Mouse (Mus musculus) liver, embryonic 11.5 days (tissue): ENCODE measurements around the gene Olfr738. TPM values are rescaled to one million over a fixed set of nuclear protein-coding genes. Genes with fewer than 3 reads are reported as not detected.

ENCODE experiments used
- ATAC-seq: fragments of 200-750 bp; cut with Nextera tagmentation; replicated peaks from 2 replicates; pipeline ENCODE4 v1.8.0; 2017; ENCODE audit warnings: moderate number of reproducible peaks, mild to moderate bottlenecking, moderate TSS enrichment, moderate library complexity; ENCODE audit not compliant: low FRiP score
- DNase-seq: peaks from one replicate; pipeline ENCODE4 v3.0.0-alpha.2; 2017; ENCODE audit warnings: low spot score
- H3K27ac ChIP-seq: fragments of 300-500 bp; sonication (generic); 2 replicates; pipeline ENCODE4 v1.5.1; 2014; ENCODE audit warnings: mild to moderate bottlenecking, low read depth, low read length, control low read depth
- H3K27me3 ChIP-seq: fragments of 300-500 bp; sonication (generic); replicated peaks from 2 replicates; pipeline ENCODE4 v1.6.1; 2014; ENCODE audit warnings: low read length, mixed read lengths; ENCODE audit not compliant: control insufficient read depth, insufficient read depth
- H3K36me3 ChIP-seq: fragments of 300-500 bp; sonication (generic); 2 replicates; pipeline ENCODE4 v1.6.1; 2014; ENCODE audit warnings: mild to moderate bottlenecking, low read length, moderate library complexity, mixed read lengths; ENCODE audit not compliant: control insufficient read depth, insufficient read depth
- H3K4me1 ChIP-seq: fragments of 300-500 bp; sonication (generic); replicated peaks from 2 replicates; pipeline ENCODE4 v1.6.1; 2014; ENCODE audit warnings: low read length, mixed read lengths; ENCODE audit not compliant: control insufficient read depth, insufficient read depth
- H3K4me2 ChIP-seq: fragments of 300-500 bp; sonication (generic); 2 replicates; pipeline ENCODE4 v1.6.1; 2014; ENCODE audit warnings: mild to moderate bottlenecking, control low read depth, moderate library complexity
- H3K4me3 ChIP-seq: fragments of 300-500 bp; sonication (generic); 2 replicates; pipeline ENCODE4 v1.5.1; 2014; ENCODE audit warnings: low read depth, low read length, control low read depth
- H3K9ac ChIP-seq: fragments of 300-500 bp; sonication (generic); 2 replicates; pipeline ENCODE4 v1.6.1; 2014; ENCODE audit warnings: low read depth, low read length, control low read depth
- H3K9me3 ChIP-seq: fragments of 300-500 bp; sonication (generic); 2 replicates; pipeline ENCODE4 v1.6.1; 2016; ENCODE audit warnings: low read length, inconsistent platforms, mixed read lengths; ENCODE audit not compliant: control insufficient read depth
- WGBS: fragments of 180-500 bp; shearing (Covaris S2); extraction: QIAGEN DNeasy Blood & Tissue Kit; methylation state at CpG from one replicate; pipeline ENCODE4 v1.1.7; 2014; 5-methylcytosine and 5-hydroxymethylcytosine counted together
- polyA plus RNA-seq: library from polyadenylated mRNA; unstranded; fragments of >200 nt; fragmentation: Nextera tagmentation; extraction: Ambion mirVana; gene quantifications from 2 replicates; pipeline ENCODE4 v1.2.1, GENCODE M21; 2014

Olfr738 gene
- polyA plus RNA-seq: not detected in 2 replicates

DNA sequence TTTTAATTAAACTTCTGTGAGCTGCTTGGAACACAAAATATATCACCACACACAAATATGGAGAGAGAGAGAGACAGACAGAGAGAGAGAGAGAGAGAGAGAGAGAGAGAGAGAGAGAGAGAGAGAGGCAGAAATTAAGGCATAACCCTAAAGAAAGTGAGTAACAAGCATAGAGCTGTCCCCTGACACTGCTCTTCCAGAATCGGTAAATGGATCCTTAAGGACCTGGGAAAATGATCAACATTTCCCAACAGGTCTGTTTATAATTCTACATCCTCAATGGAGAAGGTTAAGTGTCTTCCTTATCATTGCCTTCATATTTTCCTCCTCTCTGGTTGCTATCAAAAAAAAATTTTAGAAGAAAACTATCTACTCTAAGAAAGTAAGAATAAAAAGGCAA is at the start of gene Olfr738:
Gene Olfr738, plus strand, starts transcription at position 301 of the 400 bp plus-strand sequence.
- H3K27me3 ChIP-seq: no peaks in the 10 kb centered on the region
- ATAC-seq (no peak), DNase-seq (no peak)
- H3K4me3 ChIP-seq: no peak within 1 kb of the TSS
- no peaks in the 10 kb centered on the region for H3K4me1 ChIP-seq
- no peaks in the 10 kb centered on the region for H3K9me3 ChIP-seq
- 73% methylated on average over 1 of the region's 1 CpGs for WGBS
- H3K4me2 ChIP-seq: no peak within 1 kb of the TSS
- no peaks in the 10 kb centered on the region for H3K36me3 ChIP-seq
- no peak within 1 kb of the TSS for H3K9ac ChIP-seq
- no peak within 1 kb of the TSS for H3K27ac ChIP-seq

- H3K27me3 ChIP-seq: no peaks in the 10 kb centered on the region
- 65% methylated on average over 2 of the region's 2 CpGs for WGBS
- no peak within 1 kb of the TSS for H3K4me3 ChIP-seq
- no peaks in the 10 kb centered on the region for H3K36me3 ChIP-seq
- ATAC-seq (no peak), DNase-seq (no peak)
- no peak within 1 kb of the TSS for H3K9ac ChIP-seq
- no peak within 1 kb of the TSS for H3K27ac ChIP-seq
- H3K4me2 ChIP-seq: no peak within 1 kb of the TSS
- no peaks in the 10 kb centered on the region for H3K4me1 ChIP-seq
- no peaks in the 10 kb centered on the region for H3K9me3 ChIP-seq
Measured at GRCm38 (mm10) chr14:50357593-50357992, 49.8 kb upstream of the Olfr738 start, which contains the start of gene Tlr11. Gene Tlr11 (plus strand): TSS chr14:50357914.

- no peaks in the 10 kb centered on the region for H3K27me3 ChIP-seq
- no peak for DNase-seq
- H3K27ac ChIP-seq: no peak overlapping the region
- H3K9me3 ChIP-seq: no peaks in the 10 kb centered on the region
- no peak for ATAC-seq
- no peaks in the 10 kb centered on the region for H3K4me1 ChIP-seq
- 81% methylated on average over 3 of the region's 3 CpGs for WGBS
- H3K36me3 ChIP-seq: no peaks in the 10 kb centered on the region
- H3K4me2 ChIP-seq: no peak overlapping the region
- no peak overlapping the region for H3K9ac ChIP-seq
- no peak overlapping the region for H3K4me3 ChIP-seq
Measured at GRCm38 (mm10) chr14:50360480-50360879, 46.9 kb upstream of the Olfr738 start.

DNA sequence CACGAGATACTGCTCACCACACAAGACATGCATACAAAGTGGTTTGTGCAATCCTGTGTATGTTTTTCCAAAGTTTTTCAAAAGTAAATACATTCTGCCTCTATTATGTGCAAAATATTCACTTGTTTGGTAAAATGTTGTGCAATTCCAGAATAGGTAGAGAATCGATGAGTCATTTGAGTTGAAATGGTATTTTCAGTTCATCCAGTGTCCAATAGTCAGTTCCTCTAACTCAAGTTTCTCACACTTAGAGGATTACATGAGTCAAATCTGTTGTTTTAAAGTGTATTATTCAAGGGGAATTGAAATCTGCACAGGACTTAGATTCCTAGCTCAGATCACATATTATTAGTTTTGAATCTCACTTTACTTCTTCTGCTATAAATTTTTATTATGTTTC is 43.8 kb upstream of the Olfr738 start:
- WGBS: 80% methylated on average over 2 of the region's 2 CpGs
- DNase-seq: no peak

DNA sequence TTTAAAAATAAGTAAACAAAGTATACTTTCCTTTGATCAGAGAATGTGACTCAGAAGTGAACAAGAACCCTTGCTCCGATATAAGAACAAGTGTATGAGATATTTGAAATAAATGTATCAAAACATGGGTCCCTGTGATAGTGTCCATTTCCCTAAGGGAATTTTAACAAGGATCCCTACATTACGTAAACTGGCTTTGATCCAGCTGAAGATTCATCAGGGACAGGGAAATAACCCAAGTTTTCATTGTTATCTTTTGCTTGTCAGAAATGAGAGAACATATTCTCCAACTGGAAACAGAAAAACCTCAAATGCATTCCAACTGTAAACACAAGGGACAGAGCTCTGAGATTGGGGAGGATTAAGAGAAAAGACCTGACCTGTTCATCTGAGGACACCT is 26.5 kb upstream of the Olfr738 start, which contains the start of gene Olfr736:
Gene Olfr736, plus strand, starts transcription at position 301 of the 400 bp plus-strand sequence.
- Histone ChIP-seq H3K4me2 (no peak within 1 kb of the TSS), H3K27me3 (no peaks in the 10 kb centered on the region), H3K4me3 (no peak within 1 kb of the TSS), H3K9ac (no peak within 1 kb of the TSS), H3K9me3 (no peaks in the 10 kb centered on the region), H3K4me1 (no peaks in the 10 kb centered on the region), H3K27ac (no peak within 1 kb of the TSS), H3K36me3 (no peaks in the 10 kb centered on the region)
- DNase-seq: no peak
- no peak for ATAC-seq
- 79% methylated on average over 2 of the region's 2 CpGs for WGBS

More for the DNA sequence above, 43.8 kb upstream of the Olfr738 start:
- Histone ChIP-seq H3K27ac (no peak overlapping the region), H3K9ac (no peak overlapping the region), H3K9me3 (no peaks in the 10 kb centered on the region), H3K27me3 (no peaks in the 10 kb centered on the region), H3K4me1 (no peaks in the 10 kb centered on the region), H3K4me2 (no peak overlapping the region), H3K4me3 (no peak overlapping the region), H3K36me3 (no peaks in the 10 kb centered on the region)
- ATAC-seq: no peak

- H3K27ac ChIP-seq: no peak within 1 kb of the TSS
Measured at GRCm38 (mm10) chr14:50418326-50418725, 11.0 kb downstream of the Olfr738 start, which contains the start of gene Olfr739. Gene Olfr739 (plus strand): TSS chr14:50418626.

GRCm38 (mm10) chr14:50445245-50445644 is 37.9 kb downstream of the Olfr738 start, which contains the start of gene Olfr740:
Gene Olfr740 (plus strand): TSS chr14:50445545.
- no peak within 1 kb of the TSS for H3K4me3 ChIP-seq
- no peaks in the 10 kb centered on the region for H3K36me3 ChIP-seq
- ATAC-seq: no peak
- no peak within 1 kb of the TSS for H3K9ac ChIP-seq
- H3K4me1 ChIP-seq: no peaks in the 10 kb centered on the region
- H3K9me3 ChIP-seq: no peaks in the 10 kb centered on the region
- 70% methylated on average over 3 of the region's 3 CpGs for WGBS
- H3K27me3 ChIP-seq: no peaks in the 10 kb centered on the region
- no peak within 1 kb of the TSS for H3K27ac ChIP-seq
- H3K4me2 ChIP-seq: no peak within 1 kb of the TSS
- DNase-seq: no peak

More at GRCm38 (mm10) chr14:50418326-50418725, 11.0 kb downstream of the Olfr738 start, which contains the start of gene Olfr739:
- H3K9me3 ChIP-seq: no peaks in the 10 kb centered on the region
- no peaks in the 10 kb centered on the region for H3K36me3 ChIP-seq
- 70% methylated on average over 2 of the region's 2 CpGs for WGBS
- no peak for DNase-seq
- no peak within 1 kb of the TSS for H3K4me2 ChIP-seq
- no peak within 1 kb of the TSS for H3K4me3 ChIP-seq
- H3K9ac ChIP-seq: no peak within 1 kb of the TSS
- H3K4me1 ChIP-seq: no peaks in the 10 kb centered on the region
- H3K27me3 ChIP-seq: no peaks in the 10 kb centered on the region
- ATAC-seq: no peak

Other genes starting within 250 kb of the Olfr738 start
- not detected in 2 replicates for gene Olfr730, start 219.4 kb upstream of the Olfr738 start, polyA plus RNA-seq
- not detected in 2 replicates for gene Olfr731, start 165.7 kb upstream of the Olfr738 start, polyA plus RNA-seq
- not detected in 2 replicates for gene Olfr732, start 123.4 kb upstream of the Olfr738 start, polyA plus RNA-seq
- gene Olfr733, start 106.0 kb upstream of the Olfr738 start, polyA plus RNA-seq: not detected in 2 replicates
- not detected in 2 replicates for gene Olfr734, start 80.8 kb upstream of the Olfr738 start, polyA plus RNA-seq
- not detected in 2 replicates for gene Olfr735, start 58.7 kb upstream of the Olfr738 start, polyA plus RNA-seq
- gene Tlr11, start 49.7 kb upstream of the Olfr738 start, polyA plus RNA-seq: not detected in 2 replicates
- gene Olfr736, start 26.4 kb upstream of the Olfr738 start, polyA plus RNA-seq: not detected in 2 replicates
- not detected in 2 replicates for gene Olfr739, start 11.1 kb downstream of the Olfr738 start, polyA plus RNA-seq
- not detected in 2 replicates for gene Olfr740, start 38.0 kb downstream of the Olfr738 start, polyA plus RNA-seq
- not detected in 2 replicates for gene Olfr741, start 65.2 kb downstream of the Olfr738 start, polyA plus RNA-seq
- not detected in 2 replicates for gene Olfr742, start 96.0 kb downstream of the Olfr738 start, polyA plus RNA-seq
- gene Olfr743, start 114.3 kb downstream of the Olfr738 start, polyA plus RNA-seq: not detected in 2 replicates
- gene Olfr744, start 207.3 kb downstream of the Olfr738 start, polyA plus RNA-seq: not detected in 2 replicates
- not detected in 2 replicates for gene Olfr745, start 231.8 kb downstream of the Olfr738 start, polyA plus RNA-seq
- not detected in 2 replicates for gene Olfr746, start 239.5 kb downstream of the Olfr738 start, polyA plus RNA-seq